Mouse (Mus musculus) kidney, postnatal 25 days (tissue): Measurements from ENCODE around the gene Rxfp4.
"Not testable (repeated sequence)": the region's sequence is repeated elsewhere in the genome, so short reads cannot be mapped to it uniquely, and the experiment has no call there.

Experiments
- DNase-seq, 2 experiments: peaks; one replicate each; pipeline ENCODE4 v3.0.0; 2021; ENCODE audit warnings: mixed read lengths in 2 of 2

Gene Rxfp4

DNA sequence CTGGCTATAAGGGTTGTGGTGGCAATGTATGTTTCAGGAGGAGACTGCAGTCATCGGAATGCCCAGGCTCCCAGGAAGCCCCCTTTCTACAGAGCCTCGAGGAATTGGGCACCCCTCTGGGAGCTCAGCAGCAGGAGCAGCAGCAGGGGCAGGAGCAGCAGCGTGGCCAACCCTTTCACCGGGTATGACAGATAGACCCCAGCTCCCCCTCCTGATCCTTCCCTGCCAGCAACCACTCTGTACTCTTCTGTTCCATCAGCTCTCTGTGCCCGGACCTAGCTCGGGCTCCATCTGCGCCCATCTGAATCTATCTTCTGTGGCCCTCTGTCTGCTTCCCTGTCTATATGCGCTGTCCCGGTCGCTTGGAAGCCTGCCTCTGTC lies 45.2 kb downstream of the Rxfp4 start:
- no peak for DNase-seq

DNA sequence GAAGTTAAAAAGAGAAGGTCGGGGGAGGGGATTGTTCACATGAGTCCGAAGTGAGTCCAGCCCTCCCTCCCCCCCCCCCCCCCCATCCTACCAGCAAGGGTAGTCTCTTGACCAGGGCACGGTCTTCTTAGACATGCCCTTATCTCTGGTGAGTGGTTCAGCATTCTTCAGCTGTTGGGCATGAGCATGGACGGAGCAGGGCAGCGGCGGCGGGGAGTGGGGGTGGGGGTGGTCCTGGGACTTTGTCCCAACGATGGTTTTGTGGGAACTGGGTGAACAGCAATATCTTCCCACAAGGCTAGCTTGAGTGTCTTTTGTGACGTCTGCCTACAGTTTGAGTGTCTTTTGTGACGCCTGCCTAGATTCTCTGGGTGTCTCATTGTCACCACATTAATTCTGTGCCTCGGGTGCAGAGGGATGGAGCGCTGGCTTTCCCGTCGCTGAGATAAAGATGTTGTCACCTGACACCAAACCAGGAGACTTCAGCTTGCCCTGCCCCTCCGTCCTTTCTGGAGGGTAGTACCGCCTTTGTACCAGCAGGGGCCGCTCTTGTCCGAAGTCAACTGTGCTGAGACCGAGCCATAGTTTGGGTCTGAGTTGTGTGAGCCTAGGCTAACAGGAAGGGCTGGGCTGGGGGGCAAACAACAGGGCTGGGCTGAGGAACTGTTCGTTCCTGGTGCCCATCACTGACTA lies 45.7 kb downstream of the Rxfp4 start:
- peak; percentile 84 to 88 for DNase-seq

DNA sequence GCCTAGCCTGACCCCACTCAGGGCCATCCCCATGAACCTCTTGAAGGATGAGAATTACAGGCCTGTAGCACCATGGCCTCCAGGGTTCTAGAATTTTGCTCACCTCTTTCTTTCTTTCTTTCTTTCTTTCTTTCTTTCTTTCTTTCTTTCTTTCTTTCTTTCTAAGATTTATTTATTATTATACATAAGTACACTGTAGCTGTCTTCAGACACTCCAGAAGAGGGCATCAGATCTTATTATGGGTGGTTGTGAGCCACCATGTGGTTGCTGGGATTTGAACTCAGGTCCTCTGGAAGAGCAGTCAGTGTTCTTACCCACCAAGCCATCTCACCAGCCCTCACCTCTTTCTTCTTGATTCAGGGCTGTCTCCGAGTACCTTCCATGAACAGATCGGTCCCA lies 47.3 kb downstream of the Rxfp4 start, which contains the start of gene Arhgef2:
TSS of gene Arhgef2 (plus strand) at position 301 of the 400 bp plus-strand sequence.
- not testable (repeated sequence) for DNase-seq

DNA sequence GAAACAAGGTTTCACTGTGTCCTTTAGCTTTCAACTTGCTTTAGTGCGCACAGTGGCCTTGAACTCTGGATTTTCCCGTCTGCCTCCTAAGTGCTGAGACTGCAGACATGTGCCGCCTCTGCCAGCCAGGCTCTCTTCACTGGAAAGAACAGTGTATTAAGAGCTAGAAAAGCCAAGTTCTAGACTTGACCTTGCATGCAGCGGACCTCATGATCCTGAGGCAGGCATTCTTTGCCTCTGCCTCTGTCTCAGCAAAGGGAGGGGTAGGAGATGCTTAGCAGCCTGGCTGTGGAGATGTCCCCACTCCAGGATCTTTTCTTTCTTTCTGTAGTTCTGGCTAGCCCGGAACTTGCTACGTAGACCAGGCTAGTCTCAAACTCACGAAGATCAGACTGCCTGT lies 48.1 kb downstream of the Rxfp4 start:
- DNase-seq, result no peak

DNA sequence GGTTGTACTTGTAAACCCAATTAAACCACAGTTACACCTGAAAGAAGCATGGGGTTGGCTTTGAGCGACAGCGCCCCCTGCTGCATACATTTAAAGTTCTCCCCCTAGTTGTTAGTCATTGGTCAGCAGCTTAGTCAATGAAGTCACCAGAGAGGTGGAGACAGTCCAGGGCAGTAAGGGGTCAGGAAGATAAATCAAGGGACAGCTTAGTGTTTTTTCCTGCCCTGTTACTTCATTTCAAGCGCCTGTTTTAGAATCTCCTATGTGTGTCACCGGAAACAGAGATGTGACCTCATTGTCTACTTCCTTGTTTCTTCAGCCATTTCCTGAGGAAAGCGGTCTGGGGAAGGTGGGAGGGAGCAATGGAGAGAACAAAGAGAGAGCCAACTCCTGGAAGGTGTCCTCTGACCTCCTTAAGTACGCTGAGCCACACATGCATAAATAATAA lies 49.2 kb downstream of the Rxfp4 start:
- DNase-seq, result peak; percentile 88 to 92

DNA sequence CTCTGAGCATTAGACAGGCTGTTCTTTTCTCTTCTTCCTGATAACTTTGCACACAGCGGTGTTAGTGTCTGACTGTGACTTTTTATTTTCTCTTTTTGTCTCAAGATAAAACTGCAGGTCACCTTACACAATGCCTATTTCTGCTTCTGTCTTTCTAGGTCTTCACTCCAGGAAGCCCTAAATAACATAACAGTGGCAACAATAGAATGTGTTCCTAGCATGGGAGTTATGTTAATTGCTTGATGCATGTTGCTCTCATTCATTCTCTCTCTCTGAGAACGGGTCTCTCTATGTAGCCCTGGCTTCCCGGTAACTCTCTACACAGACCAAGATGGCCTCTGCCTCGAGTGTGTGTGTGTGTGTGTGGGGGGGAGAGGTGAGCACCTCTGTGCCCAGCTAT lies 50.5 kb downstream of the Rxfp4 start:
- no peak for DNase-seq
